Mouse (Mus musculus) megakaryocyte, embryonic 14.5 days (primary cell): ENCODE measurements around the gene Cenpb.

Source experiments
- FLI1 ChIP-seq: IDR thresholded peaks from 2 replicates; pipeline ENCODE4 v1.6.1; 2012; ENCODE audit warnings: low read length, inconsistent platforms, mixed read lengths
- GATA1 ChIP-seq: IDR thresholded peaks from 3 replicates; pipeline ENCODE4 v1.6.1; 2012; ENCODE audit warnings: mixed read lengths, low read length, inconsistent platforms, borderline replicate concordance

DNA sequence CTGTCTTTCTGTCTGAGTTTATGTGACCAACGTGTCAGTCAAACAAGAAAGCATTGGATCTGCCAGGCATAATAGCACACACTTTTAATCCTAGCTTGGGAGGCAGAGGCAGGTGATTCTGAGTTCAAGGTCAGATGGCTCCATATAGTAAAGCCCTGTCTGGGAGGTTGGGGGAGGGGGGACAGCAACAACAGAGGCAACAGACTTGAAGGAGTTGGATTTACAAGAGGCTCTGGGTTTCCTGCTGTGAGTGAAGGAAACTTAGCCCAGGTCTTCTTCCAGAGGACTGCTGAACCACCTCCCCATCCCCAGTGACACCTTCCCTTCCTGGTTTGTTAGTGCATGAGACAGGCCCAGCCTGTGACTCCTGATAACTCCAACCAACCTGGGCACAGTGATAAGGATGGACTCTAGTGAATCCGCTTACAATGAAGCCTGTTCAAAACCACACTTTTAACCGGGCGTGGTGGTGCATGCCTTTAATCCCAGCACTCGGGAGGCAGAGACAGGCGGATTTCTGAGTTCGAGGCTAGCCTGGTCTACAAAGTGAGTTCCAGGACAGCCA lies 27.6 kb downstream of the Cenpb start:
- TF ChIP-seq GATA1 (no peak), FLI1 (no peak)
